Mouse (Mus musculus) MEL (cell line): Measurements from ENCODE around the gene Cpeb1. TPM values are rescaled to one million over a fixed set of nuclear protein-coding genes. Genes with fewer than 3 reads are reported as not detected.

Experiments used
- DNase-seq: peaks from one replicate; pipeline ENCODE4 v3.0.0; 2011; ENCODE audit warnings: low read depth, low spot score
- H3K27ac ChIP-seq: 2 replicates; pipeline ENCODE4 v1.5.1; 2012; ENCODE audit warnings: low read depth, mild to moderate bottlenecking, control low read depth, low read length, moderate library complexity; ENCODE audit not compliant: control insufficient read depth
- H3K27me3 ChIP-seq, 2 experiments: fragments of 150-350 bp in 1 of 2; sonication (generic) in 1 of 2; 2 replicates each; pipeline ENCODE4 v1.6.1; 2012; ENCODE audit warnings: low read length in 2 of 2, mild to moderate bottlenecking in 2 of 2, improper control_type of control experiment in 1 of 2, moderate library complexity in 1 of 2; ENCODE audit not compliant: insufficient read depth in 2 of 2, control insufficient read depth in 1 of 2
- H3K36me3 ChIP-seq, 2 experiments: 2 replicates each; pipeline ENCODE4 v1.6.1; 2012 to 2014; ENCODE audit warnings: low read length in 2 of 2, improper control_type of control experiment in 1 of 2, inconsistent platforms in 1 of 2, mild to moderate bottlenecking in 1 of 2; ENCODE audit not compliant: insufficient read depth in 2 of 2, control insufficient read depth in 1 of 2
- H3K4me1 ChIP-seq, 2 experiments: fragments of 150-350 bp in 1 of 2; sonication (generic) in 1 of 2; 2 replicates each; pipeline ENCODE4 v1.6.1; 2012; ENCODE audit warnings: low read length in 2 of 2, improper control_type of control experiment in 1 of 2, mild to moderate bottlenecking in 1 of 2; ENCODE audit not compliant: insufficient read depth in 2 of 2, control insufficient read depth in 1 of 2
- H3K4me3 ChIP-seq, 2 experiments: fragments of 150-350 bp in 1 of 2; sonication (generic) in 1 of 2; 2 replicates each; pipeline ENCODE4 v1.5.1; 2012; ENCODE audit warnings: low read depth in 2 of 2, low read length in 2 of 2, mild to moderate bottlenecking in 2 of 2, moderate library complexity in 2 of 2, control low read depth in 1 of 2, improper control_type of control experiment in 1 of 2; ENCODE audit not compliant: control insufficient read depth in 1 of 2, insufficient read depth in 1 of 2
- H3K79me2 ChIP-seq: 2 replicates; pipeline ENCODE4 v1.6.1; 2012; ENCODE audit warnings: mild to moderate bottlenecking, low read length, moderate library complexity; ENCODE audit not compliant: control insufficient read depth, poor library complexity, insufficient read depth
- H3K9ac ChIP-seq: 2 replicates; pipeline ENCODE4 v1.6.1; 2012; ENCODE audit warnings: low read depth, mild to moderate bottlenecking, control low read depth, low read length, moderate library complexity; ENCODE audit not compliant: control insufficient read depth, poor library complexity, severe bottlenecking
- H3K9me3 ChIP-seq: fragments of 150-350 bp; sonication (generic); replicated peaks from 2 replicates; pipeline ENCODE4 v1.6.1; 2012; ENCODE audit warnings: mild to moderate bottlenecking, low read length, improper control_type of control experiment, moderate library complexity; ENCODE audit not compliant: insufficient read depth
- CHD2 ChIP-seq: IDR thresholded peaks from 2 replicates; pipeline ENCODE4 v1.6.1; 2011; ENCODE audit warnings: low read length, improper control_type of control experiment
- CTCF ChIP-seq, 3 experiments: IDR thresholded peaks in 2 of 3; conservative IDR thresholded peaks in 1 of 3; 2 replicates each; pipeline ENCODE4 v1.5.1; 2011 to 2012; ENCODE audit warnings: low read length in 3 of 3, low read depth in 2 of 3, mild to moderate bottlenecking in 2 of 3, improper control_type of control experiment in 1 of 3, inconsistent platforms in 1 of 3, mixed read lengths in 1 of 3, moderate library complexity in 1 of 3; ENCODE audit not compliant: control insufficient read depth in 1 of 3, insufficient read depth in 1 of 3, poor library complexity in 1 of 3, severe bottlenecking in 1 of 3
- ELF1 ChIP-seq: IDR thresholded peaks from 2 replicates; pipeline ENCODE4 v1.6.1; 2014; ENCODE audit warnings: low read depth, mild to moderate bottlenecking, inconsistent platforms, low read length, improper control_type of control experiment, moderate library complexity
- ETS1 ChIP-seq: IDR thresholded peaks from 2 replicates; pipeline ENCODE4 v1.6.1; 2012; ENCODE audit warnings: low read depth, mild to moderate bottlenecking, inconsistent platforms, low read length, improper control_type of control experiment, moderate library complexity
- GABPA ChIP-seq: IDR thresholded peaks from 2 replicates; pipeline ENCODE4 v1.6.1; 2012; ENCODE audit warnings: low read depth, mild to moderate bottlenecking, inconsistent platforms, low read length, improper control_type of control experiment, moderate library complexity
- GATA1 ChIP-seq: IDR thresholded peaks from 2 replicates; pipeline ENCODE4 v1.6.1; 2011; ENCODE audit warnings: low read depth, low read length, improper control_type of control experiment
- HCFC1 ChIP-seq: IDR thresholded peaks from 2 replicates; pipeline ENCODE4 v1.6.1; 2012; ENCODE audit warnings: low read depth, mild to moderate bottlenecking, inconsistent platforms, low read length, improper control_type of control experiment, moderate library complexity
- MAFK ChIP-seq: IDR thresholded peaks from 2 replicates; pipeline ENCODE4 v1.6.1; 2011; ENCODE audit warnings: low read depth, mild to moderate bottlenecking, low read length, improper control_type of control experiment, borderline replicate concordance
- MAZ ChIP-seq: IDR thresholded peaks from 2 replicates; pipeline ENCODE4 v1.6.1; 2012; ENCODE audit warnings: low read depth, mild to moderate bottlenecking, inconsistent platforms, low read length, improper control_type of control experiment
- MEF2A ChIP-seq: IDR thresholded peaks from 2 replicates; pipeline ENCODE4 v1.6.1; 2014; ENCODE audit warnings: low read depth, mild to moderate bottlenecking, inconsistent platforms, low read length, improper control_type of control experiment; ENCODE audit not compliant: poor library complexity, insufficient replicate concordance, severe bottlenecking; ENCODE audit errors: extremely low read depth
- MYB ChIP-seq: IDR thresholded peaks from 2 replicates; pipeline ENCODE4 v1.6.1; 2011; ENCODE audit warnings: mild to moderate bottlenecking, low read depth, low read length, improper control_type of control experiment
- MYC ChIP-seq: IDR thresholded peaks from 2 replicates; pipeline ENCODE4 v1.6.1; 2011; ENCODE audit warnings: low read depth, mild to moderate bottlenecking, low read length, improper control_type of control experiment, moderate library complexity
- NELFE ChIP-seq: IDR thresholded peaks from 2 replicates; pipeline ENCODE4 v1.6.1; 2011; ENCODE audit warnings: low read depth, low read length, improper control_type of control experiment
- POLR2AphosphoS5 ChIP-seq: IDR thresholded peaks from 2 replicates; pipeline ENCODE4 v1.6.1; 2012; ENCODE audit warnings: low read depth, borderline replicate concordance, mild to moderate bottlenecking, inconsistent platforms, low read length, moderate library complexity, mixed read lengths
- SIN3A ChIP-seq: IDR thresholded peaks from 2 replicates; pipeline ENCODE4 v1.6.1; 2012; ENCODE audit warnings: low read length, improper control_type of control experiment, inconsistent platforms
- TBP ChIP-seq: IDR thresholded peaks from 2 replicates; pipeline ENCODE4 v1.8.0; 2011; ENCODE audit warnings: low read depth, low read length, improper control_type of control experiment
- TCF12 ChIP-seq: IDR thresholded peaks from 2 replicates; pipeline ENCODE4 v1.6.1; 2014; ENCODE audit warnings: low read depth, mild to moderate bottlenecking, inconsistent platforms, low read length, improper control_type of control experiment, moderate library complexity
- ZMIZ1 ChIP-seq: IDR thresholded peaks from 2 replicates; pipeline ENCODE4 v1.6.1; 2012; ENCODE audit warnings: low read depth, mild to moderate bottlenecking, inconsistent platforms, low read length, improper control_type of control experiment, moderate library complexity
- polyA plus RNA-seq, 2 experiments: library from polyadenylated mRNA; stranded (reverse) in 1 of 2; unstranded in 1 of 2; fragments of >175 nt in 1 of 2; fragments of >200 nt in 1 of 2; gene quantifications; 2 replicates each; pipeline versions ENCODE4 v1.2.1 to v1.2.4; 2012; ENCODE audit warnings: low replicate concordance in 2 of 2, low read depth in 1 of 2; ENCODE audit not compliant: insufficient read length in 2 of 2, insufficient read depth in 1 of 2, missing spikeins in 1 of 2
- total RNA-seq: library from RNA; depleted of rRNA; stranded (reverse); fragments of 300-350 nt; gene quantifications from 2 replicates; pipeline ENCODE4 v1.2.3, GENCODE M21; 2012

Gene Cpeb1
- total and polyA plus RNA-seq, 3 experiments: not detected

GRCm38 (mm10) chr7:81315583-81315982, 139.7 kb downstream of the Cpeb1 start:
- no peaks in the 10 kb centered on the region for H3K36me3 ChIP-seq
- peaks cover 0 to 7% of the 10 kb centered on the region in 2 experiments; a peak in 2 of 4 replicates for H3K27me3 ChIP-seq
- no peak overlapping the region for H3K27ac ChIP-seq
- TF ChIP-seq CHD2: no peak
- TF ChIP-seq ETS1: no peak
- TF ChIP-seq MEF2A: no peak
- TF ChIP-seq MAZ: no peak
- no peak for TF ChIP-seq ZMIZ1
- no peak for TF ChIP-seq GATA1
- no peak for TF ChIP-seq POLR2AphosphoS5
- no peak for TF ChIP-seq MYC
- no peak for TF ChIP-seq TBP
- no peak for TF ChIP-seq GABPA
- no peak for TF ChIP-seq TCF12
- no peaks in the 10 kb centered on the region for H3K9me3 ChIP-seq
- DNase-seq: no peak
- H3K79me2 ChIP-seq: no peaks in the 10 kb centered on the region
- no peaks in the 10 kb centered on the region for H3K4me1 ChIP-seq
- no peak overlapping the region for H3K4me3 ChIP-seq
- H3K9ac ChIP-seq: no peak overlapping the region

GRCm38 (mm10) chr7:81311581-81311980, 143.7 kb downstream of the Cpeb1 start:
- Histone ChIP-seq H3K36me3 (no peaks in the 10 kb centered on the region), H3K9ac (no peak overlapping the region), H3K79me2 (no peaks in the 10 kb centered on the region), H3K4me1 (no peaks in the 10 kb centered on the region), H3K9me3 (no peaks in the 10 kb centered on the region), H3K27me3 (peaks cover 0 to 7% of the 10 kb centered on the region in 2 experiments; a peak in 2 of 4 replicates), H3K27ac (no peak overlapping the region), H3K4me3 (no peak overlapping the region)
- DNase-seq: no peak
- TF ChIP-seq MYB: no peak
- TF ChIP-seq HCFC1: no peak
- TF ChIP-seq MAFK: no peak
- no peak for TF ChIP-seq MAZ
- TF ChIP-seq CHD2: no peak
- TF ChIP-seq ELF1: no peak
- no peak for TF ChIP-seq SIN3A
- TF ChIP-seq TBP: no peak
- no peak for TF ChIP-seq CTCF (IDR thresholded peaks at IDR 0.05 in 2 of 3, conservative IDR thresholded peaks at IDR 0.05 in 1 of 3; ENCODE audit: control insufficient read depth in 1 of 3, insufficient read depth in 1 of 3, low read depth in 2 of 3, low read length in 3 of 3, poor library complexity in 1 of 3, severe bottlenecking in 1 of 3)
- no peak for TF ChIP-seq NELFE
